Mouse (Mus musculus) cerebellum, postnatal 4 days (tissue): Measurements from ENCODE around the gene Dsp.

Experiments used
- DNase-seq, 2 experiments: peaks; one replicate each; pipeline ENCODE4 v3.0.0; 2022; ENCODE audit warnings: low spot score in 2 of 2, mixed read lengths in 1 of 2

Gene Dsp

DNA sequence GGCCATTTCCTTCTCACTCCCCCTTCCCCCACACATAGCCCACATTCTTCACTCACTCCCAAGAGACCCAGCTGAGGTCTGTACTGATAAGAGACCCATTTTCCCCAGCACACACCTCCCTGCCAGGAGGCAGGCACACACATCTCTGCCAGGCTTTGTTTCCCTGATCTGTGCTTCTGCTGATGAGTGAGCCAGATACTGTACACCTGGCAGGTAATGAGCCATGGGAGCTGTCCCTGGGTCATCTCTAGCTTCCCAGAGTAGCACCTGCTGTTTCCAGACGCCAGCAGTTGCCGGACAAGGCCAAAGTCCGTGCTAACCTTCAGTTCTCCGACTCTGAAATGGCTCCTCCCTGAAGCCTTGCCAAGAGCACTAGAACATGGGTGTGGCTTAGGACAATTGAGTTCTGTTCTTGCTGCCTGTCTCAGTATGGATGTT, 19.6 kb downstream of the Dsp start:
- DNase-seq, result no peak

DNA sequence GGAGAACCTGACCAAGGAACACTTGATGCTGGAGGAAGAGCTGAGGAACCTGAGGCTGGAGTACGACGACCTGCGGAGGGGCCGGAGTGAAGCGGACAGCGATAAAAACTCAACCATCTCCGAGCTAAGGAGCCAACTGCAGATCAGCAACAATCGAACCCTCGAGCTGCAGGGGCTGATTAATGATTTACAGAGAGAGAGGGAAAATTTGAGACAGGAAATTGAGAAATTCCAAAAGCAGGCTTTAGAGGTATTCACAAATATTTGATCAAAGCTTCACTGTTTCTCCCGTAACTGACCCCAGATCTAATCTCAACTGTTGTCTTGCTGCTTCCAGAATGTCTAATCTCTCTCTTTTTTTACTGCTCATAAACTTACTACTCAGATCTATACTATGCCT, 42.3 kb downstream of the Dsp start:
- no peak for DNase-seq

DNA sequence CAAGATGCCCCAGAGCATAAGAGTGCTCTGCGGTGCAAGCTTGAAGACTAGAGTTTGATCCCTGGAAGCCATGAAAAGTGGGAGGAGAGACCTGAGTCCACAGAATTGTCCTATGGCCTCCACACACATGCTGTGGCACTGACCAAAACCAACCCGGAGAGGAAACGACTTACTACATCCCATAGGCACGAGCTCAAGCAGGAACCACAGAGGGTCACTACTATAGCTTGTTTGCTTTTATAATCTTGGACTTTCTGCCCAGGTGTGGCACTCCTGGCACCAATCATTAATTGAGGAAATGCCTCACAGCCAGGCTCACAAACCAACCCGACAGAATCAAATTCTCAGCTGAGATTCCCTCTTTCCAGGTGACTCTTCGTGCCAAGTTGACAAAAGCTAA, 50.3 kb downstream of the Dsp start:
- DNase-seq, result no peak

DNA sequence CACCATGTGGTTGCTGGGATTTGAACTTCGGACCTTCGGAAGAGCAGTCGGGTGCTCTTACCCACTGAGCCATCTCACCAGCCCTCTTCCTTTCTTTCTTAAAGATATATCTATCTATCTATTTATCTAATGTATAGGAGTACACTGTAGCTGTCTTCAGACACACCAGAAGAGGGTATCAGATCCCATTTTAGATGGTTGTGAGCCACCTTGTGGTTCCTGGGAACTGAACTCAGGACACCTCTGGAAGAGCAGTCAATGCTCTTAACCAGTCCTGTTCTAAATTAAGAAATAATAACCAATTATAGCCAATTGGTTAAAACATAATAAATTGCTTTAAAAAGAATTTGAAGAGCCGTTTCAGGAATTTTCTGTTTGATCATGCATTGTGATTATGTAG, 53.1 kb downstream of the Dsp start:
- no peak for DNase-seq

DNA sequence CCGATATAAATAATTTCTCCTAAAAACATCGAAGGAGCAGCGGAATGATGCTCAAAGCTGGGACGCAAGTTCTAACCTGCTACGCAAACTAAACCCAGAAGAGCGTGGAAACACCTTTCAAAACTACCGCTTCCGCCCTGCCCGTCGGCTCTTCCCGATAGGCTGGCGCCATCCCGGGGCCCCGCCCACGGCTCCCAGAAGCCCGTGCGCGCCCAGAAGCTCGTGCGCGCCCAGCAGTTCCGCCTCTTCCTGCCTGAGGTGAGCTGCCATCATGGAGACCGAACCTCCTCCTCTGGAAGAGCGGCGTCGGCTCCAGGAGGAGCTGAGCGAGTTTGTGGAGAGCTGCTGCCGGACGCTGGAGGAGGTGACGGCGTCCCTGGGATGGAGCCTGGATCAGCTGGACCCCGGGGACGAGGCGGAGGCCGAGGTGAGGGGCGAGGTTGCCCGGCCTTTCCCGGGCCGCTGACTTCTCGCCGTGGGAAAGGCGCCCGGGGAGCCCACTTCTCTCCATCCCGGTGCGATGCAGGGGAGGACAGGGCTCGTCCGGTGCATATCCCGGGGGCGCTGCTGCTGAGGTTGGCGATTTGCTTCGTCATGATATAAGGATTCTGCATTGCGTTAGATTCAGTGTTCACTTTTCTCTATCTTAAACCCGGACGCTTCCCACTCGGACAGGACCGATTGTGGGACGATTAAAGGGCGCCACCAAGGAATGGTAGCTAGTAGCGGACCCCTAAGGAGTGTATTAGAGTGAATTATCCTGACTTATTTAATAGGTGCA, 53.8 kb downstream of the Dsp start, which contains the start of gene Snrnp48:
Snrnp48 (plus strand) TSS at position 237 of the 781 bp plus-strand sequence.
- DNase-seq, result peak; percentile 66 to 84

DNA sequence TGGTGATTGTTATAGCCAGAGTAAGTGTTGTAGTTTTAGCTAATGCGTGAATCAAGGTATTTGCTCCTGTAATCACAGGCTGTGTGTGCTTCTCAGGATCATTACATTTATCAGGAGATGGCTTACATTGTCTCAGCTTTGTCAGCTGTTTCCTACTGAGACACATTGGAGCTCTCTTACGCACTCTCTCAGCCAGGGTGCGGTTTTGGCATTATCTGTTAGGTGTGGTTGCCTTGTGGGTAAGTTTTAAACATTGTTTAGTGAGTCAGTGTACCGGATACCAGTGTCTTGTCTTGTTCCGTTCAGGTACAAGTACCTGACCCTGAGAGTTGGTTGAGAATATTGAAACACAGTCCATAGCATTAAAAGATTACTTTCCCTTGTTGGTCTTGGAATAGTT, 60.0 kb downstream of the Dsp start:
- no peak for DNase-seq

DNA sequence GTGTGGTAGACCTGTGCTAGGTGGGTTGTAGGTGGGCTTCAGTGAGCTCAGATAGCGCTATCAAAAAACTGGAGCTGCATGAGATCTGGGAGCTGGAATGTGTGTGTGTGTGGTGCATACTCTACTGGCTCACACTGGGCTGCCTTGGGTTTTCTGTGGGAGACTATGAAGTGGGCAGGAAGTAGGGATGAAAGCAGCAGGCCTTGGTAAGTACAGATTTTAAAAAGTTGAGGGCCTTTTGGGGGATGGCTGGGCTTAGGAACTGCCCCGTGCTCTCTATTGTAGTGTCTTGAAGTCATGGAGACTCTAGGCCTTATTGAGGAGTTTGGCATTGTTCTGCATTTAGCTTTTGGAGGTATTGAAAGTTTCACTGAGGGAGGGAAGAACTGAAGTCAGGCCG, 67.6 kb downstream of the Dsp start:
- DNase-seq, result no peak

DNA sequence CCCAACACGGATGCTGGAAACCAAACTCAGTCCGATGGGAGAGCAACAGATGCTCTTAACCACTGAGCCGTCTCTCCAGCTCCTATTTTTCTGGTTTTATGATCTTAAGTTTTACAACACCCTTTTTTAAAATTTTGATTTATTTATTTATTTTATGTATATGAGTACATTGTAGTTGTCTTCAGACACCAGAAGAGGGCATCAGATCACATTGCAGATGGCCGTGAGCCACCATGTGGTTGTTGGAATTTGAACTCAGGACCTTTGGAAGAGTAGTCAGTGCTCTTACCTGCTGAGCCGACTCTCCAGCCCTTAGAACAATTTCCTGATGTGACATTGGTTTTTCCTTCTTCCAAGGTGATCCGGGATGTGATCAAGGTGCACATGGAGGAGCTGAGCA, 69.2 kb downstream of the Dsp start:
- no peak for DNase-seq

DNA sequence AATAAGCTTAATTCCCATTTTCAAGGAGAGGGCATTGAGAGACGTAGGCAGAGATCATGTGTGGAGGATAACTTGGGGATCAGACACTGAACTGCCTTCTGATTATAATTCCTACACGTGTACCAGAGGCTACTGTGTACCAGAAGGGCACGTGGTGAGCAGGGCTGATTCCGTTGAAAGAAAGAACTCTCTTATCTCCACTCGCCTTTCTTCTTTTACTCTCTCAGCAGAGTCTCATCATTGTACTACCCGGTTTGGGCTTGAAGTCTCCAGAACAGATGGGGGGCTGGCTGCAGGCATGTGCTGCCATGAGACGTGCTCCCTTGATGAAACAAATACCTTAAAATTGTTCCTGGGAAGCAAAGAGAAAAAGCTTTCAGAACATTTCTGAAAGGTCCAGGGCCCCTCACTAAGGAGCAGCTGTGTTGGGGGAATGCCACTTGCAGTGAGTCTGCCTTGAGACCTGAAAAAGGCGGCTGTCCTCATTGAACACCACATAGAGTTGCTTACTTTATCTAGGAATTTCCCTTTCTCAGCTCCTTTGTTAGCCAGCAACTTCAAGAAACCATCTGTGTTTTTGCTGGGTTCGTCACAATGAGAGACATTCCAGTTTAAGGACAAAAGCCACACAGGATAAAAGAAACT, 79.2 kb downstream of the Dsp start:
- DNase-seq, result no peak

DNA sequence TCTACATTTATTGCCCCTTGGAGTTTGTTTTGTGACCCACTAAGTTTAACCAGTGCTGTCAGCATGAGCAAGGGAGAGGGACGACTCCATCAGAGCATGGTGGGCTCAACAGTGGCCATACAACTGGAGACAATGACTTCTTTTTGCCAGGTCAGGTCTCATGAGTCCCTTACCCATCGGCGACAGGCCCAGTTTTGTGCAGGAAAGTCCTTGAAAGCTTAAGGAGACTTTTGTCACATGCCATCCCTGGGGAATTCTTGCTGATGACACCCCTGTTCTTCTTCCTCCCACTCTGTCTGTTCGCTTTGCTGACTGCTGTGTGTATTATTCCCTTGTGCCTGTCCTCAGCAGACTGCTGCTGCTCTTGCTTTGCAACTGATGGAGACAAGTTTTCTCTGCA, 81.3 kb downstream of the Dsp start:
- no peak for DNase-seq

DNA sequence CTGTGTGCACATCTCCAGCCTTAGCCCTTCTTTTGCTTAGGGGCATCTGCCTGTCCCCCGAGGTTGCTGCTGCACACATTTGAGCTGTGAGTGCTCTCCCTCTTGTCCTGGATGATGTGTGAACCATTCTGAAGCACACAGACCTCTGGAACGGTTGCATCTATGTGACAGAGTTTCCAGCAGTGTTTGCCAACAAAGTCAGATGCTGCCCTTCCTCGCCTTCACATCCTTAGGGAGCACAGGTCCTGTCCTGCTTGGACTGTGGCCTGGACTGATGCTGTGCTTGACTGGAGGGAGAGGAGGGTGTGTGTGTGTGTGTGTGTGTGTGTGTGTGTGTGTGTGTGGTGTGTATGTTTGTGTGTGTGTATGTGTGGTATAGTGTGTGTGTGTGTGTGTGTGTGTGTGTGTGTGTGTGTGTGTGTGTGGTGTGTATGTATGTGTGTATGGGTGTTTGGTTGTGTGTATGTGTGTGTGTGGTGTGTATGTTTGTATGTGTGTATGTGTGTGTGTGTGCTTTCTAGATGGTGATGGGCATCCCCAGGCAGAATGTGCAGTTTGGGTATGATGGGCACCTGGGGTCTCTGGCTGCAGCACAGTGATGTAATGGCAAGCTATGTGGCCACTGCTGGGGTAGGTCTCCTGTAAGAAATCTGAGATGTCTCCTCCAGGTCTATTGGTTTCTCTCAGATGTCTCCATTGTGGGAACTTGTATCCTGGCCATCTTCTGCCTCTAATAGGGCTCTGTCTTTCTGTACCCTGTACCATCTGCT, 81.9 kb downstream of the Dsp start:
- no peak for DNase-seq

DNA sequence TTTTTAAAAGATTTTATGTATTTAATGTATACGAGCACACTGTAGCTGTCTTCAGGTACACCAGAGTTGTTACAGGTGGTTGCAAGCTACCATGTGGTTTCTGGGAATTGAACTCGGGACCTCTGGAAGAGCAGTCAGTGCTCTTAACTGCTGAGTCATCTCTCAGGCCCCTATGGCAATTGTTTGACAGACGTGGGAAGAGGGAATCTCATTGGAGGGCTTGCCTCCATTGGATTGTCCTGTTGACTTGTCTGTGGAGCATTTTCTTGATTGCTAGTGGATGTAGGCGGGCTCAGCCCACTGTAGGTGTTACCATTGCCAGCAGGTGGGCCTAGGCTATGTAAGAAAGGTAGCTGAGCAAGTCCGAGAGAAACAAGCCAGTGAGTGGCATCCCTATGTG, 83.6 kb downstream of the Dsp start:
- DNase-seq, result no peak

DNA sequence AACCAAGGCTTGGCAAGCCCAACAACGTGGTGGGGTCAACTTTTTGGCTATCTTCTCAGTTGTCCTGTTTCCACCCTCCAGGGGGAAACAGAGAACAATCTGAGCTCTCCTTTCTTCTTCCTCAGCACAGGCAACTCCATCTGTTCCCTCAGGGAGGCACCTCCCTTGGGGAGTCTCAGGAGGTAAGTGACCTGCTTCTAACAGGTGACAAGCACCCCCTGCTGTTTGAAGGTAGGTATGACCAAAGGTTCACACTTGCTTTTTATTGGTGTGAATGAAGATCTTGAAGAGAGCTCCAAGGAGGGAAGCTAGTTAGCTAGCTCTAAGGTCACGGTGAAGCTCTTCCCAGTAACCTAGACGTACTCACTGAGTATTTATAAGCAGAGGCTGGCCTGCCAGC, 84.3 kb downstream of the Dsp start:
- DNase-seq, result no peak

DNA sequence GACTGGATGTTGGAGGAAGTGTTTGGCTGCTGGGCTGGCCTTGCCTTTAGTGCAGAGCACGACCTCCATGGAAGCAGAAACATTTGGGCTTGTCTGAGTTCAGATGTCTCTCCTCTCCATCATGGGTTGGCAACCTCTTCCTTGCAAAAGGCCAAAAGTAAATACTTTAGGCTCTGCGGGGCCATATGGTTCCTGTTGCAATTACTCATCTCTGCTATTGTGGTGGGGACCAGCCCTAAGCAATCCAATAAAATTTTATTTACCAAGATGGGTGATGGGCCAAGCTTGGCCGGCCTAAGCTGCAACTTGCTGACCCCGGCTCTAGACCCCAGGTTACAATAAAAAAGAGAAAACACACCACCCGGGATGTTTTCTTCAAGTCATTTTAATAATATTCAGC, 97.1 kb downstream of the Dsp start:
- no peak for DNase-seq
